Mouse (Mus musculus): ENCODE results near the gene Abcc12. TPM values are rescaled to one million over a fixed set of nuclear protein-coding genes. Genes with fewer than 3 reads are reported as not detected.

Gene Abcc12
- polyA plus RNA-seq, 1 experiment = not detected

- Histone ChIP-seq H3K27me3 (replicated peaks) (peaks cover 2% of the 10 kb centered on the region), H3K36me3 (replicated peaks; ENCODE audit: low read length) (no peaks in the 10 kb centered on the region), H3K4me1 (no peaks in the 10 kb centered on the region), H3K4me3 (replicated peaks) (no peak overlapping the region), H3K9me3 (peaks cover 10% of the 10 kb centered on the region)
- TF ChIP-seq FLI1 (IDR thresholded peaks at IDR 0.05; ENCODE audit: low read length) (no peak), GATA1 (IDR thresholded peaks at IDR 0.05; ENCODE audit: borderline replicate concordance, low read length) (no peak)
Measured at GRCm38 (mm10) chr8:86557186-86558045, 23.1 kb downstream of the Abcc12 start.

DNA sequence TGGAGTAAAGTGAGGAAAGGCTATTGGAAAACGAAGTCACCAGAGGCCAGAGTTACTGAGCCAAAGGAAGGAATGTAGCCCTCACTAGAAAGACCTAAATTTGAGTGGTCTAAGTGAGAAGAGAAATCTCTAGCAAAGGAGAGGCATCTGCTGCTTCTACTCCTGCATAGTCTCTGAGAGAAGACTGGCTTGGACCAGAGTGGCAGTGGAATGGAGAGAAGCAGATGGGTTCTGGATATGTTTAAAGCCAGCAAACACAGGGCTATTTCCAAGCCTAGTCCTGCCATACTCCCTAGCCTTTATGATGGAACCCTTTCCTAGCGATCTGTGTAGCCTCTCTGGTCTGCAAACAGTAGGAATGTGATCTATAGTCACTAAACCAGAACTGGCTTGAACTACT, 24.9 kb downstream of the Abcc12 start:
- no peaks in the 10 kb centered on the region for H3K4me1 ChIP-seq
- TF ChIP-seq GATA1 (IDR thresholded peaks at IDR 0.05; ENCODE audit: borderline replicate concordance, low read length) (no peak), FLI1 (IDR thresholded peaks at IDR 0.05; ENCODE audit: low read length) (no peak)

GRCm38 (mm10) chr8:86554220-86554891, 26.1 kb downstream of the Abcc12 start:
- no peak for TF ChIP-seq FLI1 (IDR thresholded peaks at IDR 0.05; ENCODE audit: low read length)
- TF ChIP-seq GATA1 (IDR thresholded peaks at IDR 0.05; ENCODE audit: borderline replicate concordance, low read length) = no peak
- Histone ChIP-seq H3K4me3 (replicated peaks) (no peak overlapping the region), H3K9me3 (peaks cover 10% of the 10 kb centered on the region), H3K4me1 (no peaks in the 10 kb centered on the region), H3K36me3 (replicated peaks; ENCODE audit: low read length) (no peaks in the 10 kb centered on the region), H3K27me3 (replicated peaks) (peaks cover 3% of the 10 kb centered on the region)

More for the DNA sequence above, 24.9 kb downstream of the Abcc12 start:
- Histone ChIP-seq H3K9me3 (peaks cover 10% of the 10 kb centered on the region), H3K36me3 (replicated peaks; ENCODE audit: low read length) (no peaks in the 10 kb centered on the region), H3K4me3 (replicated peaks) (no peak overlapping the region), H3K27me3 (replicated peaks) (peaks cover 3% of the 10 kb centered on the region)

DNA sequence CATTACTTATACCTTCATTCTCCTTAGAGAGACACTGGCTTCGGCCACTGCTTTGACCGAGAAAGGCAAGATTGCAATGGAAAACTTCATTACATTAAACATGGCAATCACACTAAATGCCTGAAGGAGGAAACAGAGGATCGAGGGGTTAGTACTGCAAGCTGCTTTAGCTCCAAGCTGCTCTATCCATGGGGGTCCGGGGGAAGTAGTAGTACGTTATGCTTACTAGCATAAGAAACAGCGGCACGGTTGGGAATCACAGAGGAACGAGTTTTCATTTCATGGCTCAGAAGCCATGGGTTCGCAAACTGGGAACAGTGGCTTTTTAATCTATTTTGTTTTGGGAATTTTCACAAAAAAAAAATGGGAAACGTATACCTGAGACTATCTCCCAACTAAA, 30.0 kb downstream of the Abcc12 start:
- Histone ChIP-seq H3K4me3 (replicated peaks) (no peak overlapping the region), H3K36me3 (replicated peaks; ENCODE audit: low read length) (no peaks in the 10 kb centered on the region), H3K4me1 (no peaks in the 10 kb centered on the region), H3K27me3 (replicated peaks) (peaks cover 3% of the 10 kb centered on the region), H3K9me3 (peaks cover 10% of the 10 kb centered on the region)
- TF ChIP-seq GATA1 (IDR thresholded peaks at IDR 0.05; ENCODE audit: borderline replicate concordance, low read length) (no peak), FLI1 (IDR thresholded peaks at IDR 0.05; ENCODE audit: low read length) (no peak)

DNA sequence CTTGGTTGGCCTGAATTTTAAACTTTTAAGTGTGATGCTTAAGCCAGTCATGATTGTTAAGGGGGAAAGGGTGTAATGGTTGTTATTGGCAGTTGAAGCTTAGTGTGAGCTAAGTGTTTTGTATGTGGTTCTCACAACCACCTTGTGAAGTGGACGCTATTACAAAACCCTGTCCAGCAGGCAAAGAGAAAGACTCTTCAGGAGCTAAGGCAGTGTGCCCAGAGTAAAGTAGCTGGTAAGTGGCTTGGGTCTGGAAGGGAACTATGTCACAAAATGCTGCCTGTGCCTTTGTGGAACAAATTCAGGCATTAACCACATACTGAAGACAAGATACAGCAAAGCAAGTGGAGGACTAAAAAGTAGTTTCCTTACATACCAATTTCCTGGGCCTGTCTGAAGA, 34.5 kb downstream of the Abcc12 start:
- TF ChIP-seq FLI1 (IDR thresholded peaks at IDR 0.05; ENCODE audit: low read length) = no peak
- no peak for TF ChIP-seq GATA1 (IDR thresholded peaks at IDR 0.05; ENCODE audit: borderline replicate concordance, low read length)
- Histone ChIP-seq H3K4me1 (no peaks in the 10 kb centered on the region), H3K36me3 (replicated peaks; ENCODE audit: low read length) (no peaks in the 10 kb centered on the region), H3K4me3 (replicated peaks) (no peak overlapping the region), H3K27me3 (replicated peaks) (peaks cover 3% of the 10 kb centered on the region), H3K9me3 (peaks cover 3% of the 10 kb centered on the region; the same call in 1 of the 2 replicates)

DNA sequence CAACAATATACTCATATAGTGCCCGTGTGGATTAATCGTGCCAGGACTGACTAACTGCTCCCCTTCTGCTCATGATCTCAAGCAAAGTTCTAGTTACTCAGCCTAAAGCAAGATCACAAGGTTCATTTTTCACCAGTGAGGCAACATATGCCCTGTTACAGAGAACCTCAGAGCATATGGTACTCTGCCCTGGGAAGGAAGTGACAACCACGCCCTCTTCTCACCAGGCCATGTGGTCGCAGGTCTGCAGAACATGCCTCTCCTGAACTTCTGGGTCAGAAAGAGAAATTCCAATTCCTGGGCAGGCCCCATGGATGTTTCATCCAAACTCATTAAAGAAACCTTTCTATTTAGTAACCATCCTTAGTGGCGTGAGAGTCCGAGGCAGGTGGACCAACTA, 39.6 kb downstream of the Abcc12 start:
- Histone ChIP-seq H3K4me3 (replicated peaks) (no peak overlapping the region), H3K27me3 (replicated peaks) (peaks cover 5% of the 10 kb centered on the region), H3K36me3 (replicated peaks; ENCODE audit: low read length) (no peaks in the 10 kb centered on the region), H3K9me3 (peaks cover 3% of the 10 kb centered on the region; the same call in 1 of the 2 replicates), H3K4me1 (no peaks in the 10 kb centered on the region)
- TF ChIP-seq FLI1 (IDR thresholded peaks at IDR 0.05; ENCODE audit: low read length) (no peak), GATA1 (IDR thresholded peaks at IDR 0.05; ENCODE audit: borderline replicate concordance, low read length) (no peak)

GRCm38 (mm10) chr8:86540376-86540775, 40.1 kb downstream of the Abcc12 start:
- Histone ChIP-seq H3K4me1 (no peaks in the 10 kb centered on the region), H3K36me3 (replicated peaks; ENCODE audit: low read length) (no peaks in the 10 kb centered on the region), H3K4me3 (replicated peaks) (no peak overlapping the region), H3K27me3 (replicated peaks) (peaks cover 9% of the 10 kb centered on the region), H3K9me3 (peaks cover 3% of the 10 kb centered on the region; the same call in 1 of the 2 replicates)
- no peak for TF ChIP-seq FLI1 (IDR thresholded peaks at IDR 0.05; ENCODE audit: low read length)
- no peak for TF ChIP-seq GATA1 (IDR thresholded peaks at IDR 0.05; ENCODE audit: borderline replicate concordance, low read length)

- Histone ChIP-seq H3K4me3 (replicated peaks) (no peak overlapping the region), H3K9me3 (no peaks in the 10 kb centered on the region), H3K4me1 (no peaks in the 10 kb centered on the region), H3K36me3 (replicated peaks; ENCODE audit: low read length) (no peaks in the 10 kb centered on the region), H3K27me3 (replicated peaks) (peaks cover 18% of the 10 kb centered on the region)
- TF ChIP-seq FLI1 (IDR thresholded peaks at IDR 0.05; ENCODE audit: low read length) (no peak), GATA1 (IDR thresholded peaks at IDR 0.05; ENCODE audit: borderline replicate concordance, low read length) (no peak)
Measured at GRCm38 (mm10) chr8:86536663-86536987, 43.9 kb downstream of the Abcc12 start.

DNA sequence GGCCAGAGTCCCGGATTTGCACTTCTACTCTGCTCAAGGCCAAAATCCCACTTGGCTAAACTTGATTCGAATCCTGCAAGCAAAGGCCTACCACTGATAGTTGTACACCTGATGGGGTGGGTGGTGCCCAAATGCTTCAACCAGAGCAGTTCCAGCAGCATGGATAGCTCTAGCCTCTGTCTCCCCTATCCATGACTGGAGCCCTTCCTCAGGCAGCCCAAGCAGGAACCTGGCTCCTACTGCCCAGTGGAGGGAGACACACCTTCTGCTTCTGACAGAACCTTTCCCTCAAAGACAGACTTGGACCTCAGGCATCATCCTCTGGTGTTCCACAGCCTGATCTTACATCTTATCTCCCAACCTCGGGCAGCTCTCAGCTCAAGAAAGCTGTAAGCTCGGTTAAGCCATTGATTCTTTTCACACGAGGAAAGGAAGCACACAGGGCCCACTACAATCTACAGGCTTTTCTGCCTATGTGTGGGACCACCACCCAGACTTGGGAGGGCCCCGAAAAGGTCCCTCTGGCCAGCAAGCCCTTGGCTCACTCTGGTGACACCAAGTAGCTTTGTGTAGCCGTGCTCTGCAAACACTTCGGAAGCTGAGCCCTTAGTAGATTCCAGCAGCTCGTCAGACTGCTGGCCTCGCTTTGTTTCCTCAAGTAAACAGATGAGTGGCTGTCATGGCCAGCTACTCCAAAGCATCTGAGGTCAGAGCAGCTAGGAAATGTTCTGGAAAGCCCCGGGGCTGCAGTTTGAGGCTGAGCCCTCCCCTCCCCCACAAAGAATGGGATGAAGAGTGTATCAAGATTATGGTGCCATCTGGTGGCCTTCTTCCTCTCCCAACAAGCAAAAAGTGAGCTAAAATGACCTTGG, 44.5 kb downstream of the Abcc12 start:
- H3K9me3 ChIP-seq = no peaks in the 10 kb centered on the region
- no peaks in the 10 kb centered on the region for H3K36me3 ChIP-seq (replicated peaks; ENCODE audit: low read length)
- H3K4me3 ChIP-seq (replicated peaks) = no peak overlapping the region
- no peaks in the 10 kb centered on the region for H3K4me1 ChIP-seq
- no peak for TF ChIP-seq GATA1 (IDR thresholded peaks at IDR 0.05; ENCODE audit: borderline replicate concordance, low read length)
- no peak for TF ChIP-seq FLI1 (IDR thresholded peaks at IDR 0.05; ENCODE audit: low read length)
- peaks cover 16% of the 10 kb centered on the region for H3K27me3 ChIP-seq (replicated peaks)

Data from megakaryocyte, embryonic 14.5 days (primary cell).